Mouse (Mus musculus) natural killer cell, adult 2 months (primary cell): Measurements from ENCODE around the gene Pan3.

Experiments
- DNase-seq, 2 experiments: peaks; one replicate each; pipeline ENCODE4 v3.0.0; 2022; ENCODE audit warnings: low spot score in 2 of 2

Pan3 gene

DNA sequence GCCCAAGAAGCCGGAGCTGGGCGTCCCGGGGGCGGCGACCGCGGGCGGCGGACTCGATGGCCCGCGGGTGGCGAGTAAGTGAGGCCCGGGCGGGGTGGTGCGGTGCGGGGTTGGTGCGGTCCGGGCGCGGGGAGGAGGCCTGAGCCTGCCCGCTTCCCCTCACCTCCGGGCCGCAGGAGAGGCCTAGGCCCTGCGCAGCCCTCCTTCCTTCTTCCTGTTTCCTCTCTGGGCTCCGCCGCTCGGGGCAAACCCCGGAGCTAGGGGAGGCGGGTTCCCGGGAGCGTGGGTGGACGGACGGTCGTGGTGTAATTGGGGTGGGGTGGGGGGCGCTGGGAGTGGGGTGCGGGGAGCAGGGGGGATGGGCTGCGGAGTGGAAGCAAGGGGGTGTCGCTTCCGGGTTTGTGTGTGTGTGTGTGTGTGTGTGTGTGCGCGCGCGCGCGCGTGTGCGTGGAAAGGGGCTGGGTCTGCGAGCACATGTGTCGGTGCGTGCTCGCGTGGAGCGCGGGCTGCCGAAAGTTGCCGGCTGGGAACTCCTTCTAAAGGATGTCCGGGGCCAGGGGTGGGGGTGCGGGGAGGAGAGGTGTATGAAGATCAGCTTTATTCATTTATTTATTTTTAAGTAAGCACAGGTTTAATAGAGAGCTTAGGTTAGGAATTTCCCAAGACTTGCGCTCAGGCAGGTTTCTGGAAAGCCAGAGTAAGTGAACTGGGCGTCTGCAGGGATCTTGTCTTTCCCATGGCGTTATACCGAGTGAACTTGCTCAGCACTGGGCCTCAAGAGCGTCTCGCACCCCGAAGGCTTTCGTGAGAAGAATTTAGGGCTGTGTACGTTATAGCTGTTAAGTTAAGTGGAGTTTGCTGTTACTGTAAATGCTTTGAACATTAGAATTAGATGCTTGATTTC lies 1.2 kb downstream of the Pan3 start:
- peak; percentile 64 to 77 for DNase-seq

GRCm38 (mm10) chr5:147432927-147433326 lies 3.0 kb downstream of the Pan3 start:
- DNase-seq: no peak

DNA sequence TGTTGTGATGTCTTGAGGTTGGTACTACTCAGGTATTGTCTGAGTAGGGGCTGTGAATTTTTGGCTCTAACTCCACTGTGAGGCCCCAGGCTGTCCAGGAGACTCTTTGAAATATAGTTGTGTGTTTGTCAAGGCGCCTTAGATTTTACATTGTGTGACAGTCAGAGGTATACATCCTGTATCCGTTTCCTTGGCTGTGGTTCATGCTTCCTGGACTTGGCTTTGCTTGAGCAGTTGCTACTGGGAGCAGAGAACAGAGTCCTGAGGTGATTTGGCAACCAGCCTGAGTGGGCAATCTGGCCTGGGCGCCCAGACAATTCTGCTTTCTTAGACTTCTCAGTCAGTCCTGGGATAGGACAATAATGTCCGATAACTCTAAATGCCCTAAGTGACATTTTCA lies 5.3 kb downstream of the Pan3 start:
- DNase-seq: no peak

- no peak for DNase-seq
These were observed 5.8 kb downstream of the Pan3 start for GRCm38 (mm10) chr5:147435751-147436150.

GRCm38 (mm10) chr5:147436491-147436890 lies 6.5 kb downstream of the Pan3 start:
- DNase-seq: no peak

GRCm38 (mm10) chr5:147440996-147441507 lies 11.1 kb downstream of the Pan3 start:
- DNase-seq: no peak

- no peak for DNase-seq
These were observed 12.0 kb downstream of the Pan3 start for GRCm38 (mm10) chr5:147441979-147442378.

DNA sequence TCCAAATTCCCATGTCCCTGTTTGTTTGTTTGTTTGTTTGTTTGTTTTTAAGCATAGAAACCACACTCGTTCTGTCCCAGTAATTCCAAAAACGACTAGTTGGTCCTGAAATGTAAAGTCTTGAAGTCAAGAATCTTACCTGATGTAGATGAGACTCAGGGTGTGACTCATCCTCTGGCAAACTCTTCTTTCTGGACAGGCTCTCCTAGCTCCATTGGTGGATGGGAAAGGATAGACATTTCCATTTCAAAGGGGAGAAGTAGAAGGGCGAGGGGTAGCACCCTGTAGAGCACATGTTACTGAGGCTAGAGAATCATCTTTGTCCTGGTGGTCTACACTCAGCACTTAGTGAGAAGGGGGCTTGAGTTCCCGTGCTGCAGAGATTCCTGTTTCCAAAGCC lies 12.8 kb downstream of the Pan3 start:
- DNase-seq: no peak

DNA sequence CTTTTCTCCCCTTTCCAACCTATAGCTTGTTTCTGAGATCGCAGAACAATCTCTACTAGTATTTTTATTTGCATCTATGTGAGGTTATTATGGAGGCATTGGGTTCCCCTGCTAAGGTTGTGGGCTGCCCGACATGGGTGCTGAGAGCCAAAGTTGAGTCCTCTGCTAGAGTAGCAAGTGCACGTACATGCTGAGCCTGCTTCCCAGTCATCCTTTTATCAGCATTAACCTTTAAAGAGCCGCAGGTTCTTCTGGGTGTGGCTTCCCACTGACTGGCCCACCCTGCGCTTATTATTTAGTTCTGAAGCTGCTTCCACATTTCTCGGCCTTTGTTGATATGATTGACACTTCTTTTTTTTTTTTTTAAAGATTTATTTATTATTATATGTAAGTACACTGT lies 14.3 kb downstream of the Pan3 start:
- DNase-seq: no peak

DNA sequence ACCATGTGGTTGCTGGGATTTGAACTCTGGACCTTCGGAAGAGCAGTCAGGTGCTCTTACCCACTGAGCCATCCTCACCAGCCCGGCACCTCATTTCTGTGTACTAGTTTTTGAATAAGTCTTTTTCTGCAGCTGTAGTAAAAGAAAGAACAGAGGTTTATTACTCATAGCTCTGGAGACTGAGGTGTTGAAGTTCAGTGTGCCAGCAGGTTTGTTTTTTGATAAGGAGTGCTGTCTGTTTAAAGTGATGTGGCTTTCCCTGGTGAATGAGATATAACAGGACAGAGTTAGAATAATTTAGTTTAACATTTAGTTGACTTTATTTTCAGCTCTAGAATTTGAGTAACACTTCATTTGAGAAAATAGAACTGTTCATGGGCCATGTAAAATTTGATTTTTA lies 14.8 kb downstream of the Pan3 start:
- no peak for DNase-seq

DNA sequence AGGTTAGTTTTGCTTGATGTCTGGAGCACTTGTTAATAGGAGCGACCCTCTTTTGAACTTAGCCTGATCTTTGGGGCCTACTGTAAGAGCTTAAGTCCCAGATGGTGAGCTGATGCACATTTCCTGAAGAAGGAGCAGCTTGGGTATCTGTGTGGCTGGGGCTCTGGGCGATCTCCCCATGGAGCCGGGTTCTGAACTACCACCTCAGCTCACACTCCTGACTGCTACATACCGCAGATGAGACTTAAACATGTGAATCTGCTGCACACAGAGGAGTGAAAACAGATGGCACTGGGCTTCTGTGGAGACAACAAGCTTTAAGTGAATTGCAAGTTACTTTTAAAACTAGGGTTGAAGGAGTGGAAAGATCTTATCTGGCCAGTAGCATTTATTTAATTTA lies 15.3 kb downstream of the Pan3 start:
- DNase-seq: no peak

- peak; percentile 45 for DNase-seq
These were observed 18.6 kb downstream of the Pan3 start for GRCm38 (mm10) chr5:147448526-147448925.

GRCm38 (mm10) chr5:147448933-147449332 lies 19.0 kb downstream of the Pan3 start:
- DNase-seq: peak; percentile 33 to 48

- DNase-seq: no peak
These were observed 26.5 kb downstream of the Pan3 start for GRCm38 (mm10) chr5:147456491-147456890.

- DNase-seq: no peak
These were observed 30.0 kb downstream of the Pan3 start for GRCm38 (mm10) chr5:147459821-147460567.

DNA sequence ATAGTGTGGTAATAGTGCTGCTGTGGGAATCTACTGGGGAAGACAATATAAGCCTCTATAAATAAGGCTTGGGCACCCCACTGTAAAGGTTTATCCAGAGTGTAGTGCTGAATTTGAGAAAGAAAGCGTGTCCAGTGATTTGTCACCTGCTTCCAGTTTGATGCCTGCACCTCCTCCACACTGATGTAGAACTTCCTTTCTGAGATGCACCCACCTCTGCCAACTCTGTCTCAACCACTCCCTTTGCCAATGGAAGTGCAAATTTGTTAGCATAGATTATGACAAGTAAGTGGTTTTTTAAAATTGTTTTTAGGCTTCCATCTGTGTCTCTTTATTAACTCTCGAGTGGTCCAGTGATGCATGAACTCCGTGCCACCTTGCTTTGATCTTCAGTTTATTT lies 33.3 kb downstream of the Pan3 start:
- DNase-seq: no peak

- no peak for DNase-seq
These were observed 36.4 kb downstream of the Pan3 start for GRCm38 (mm10) chr5:147466361-147466760.

- DNase-seq: no peak
These were observed 41.2 kb downstream of the Pan3 start for GRCm38 (mm10) chr5:147471163-147471562.

DNA sequence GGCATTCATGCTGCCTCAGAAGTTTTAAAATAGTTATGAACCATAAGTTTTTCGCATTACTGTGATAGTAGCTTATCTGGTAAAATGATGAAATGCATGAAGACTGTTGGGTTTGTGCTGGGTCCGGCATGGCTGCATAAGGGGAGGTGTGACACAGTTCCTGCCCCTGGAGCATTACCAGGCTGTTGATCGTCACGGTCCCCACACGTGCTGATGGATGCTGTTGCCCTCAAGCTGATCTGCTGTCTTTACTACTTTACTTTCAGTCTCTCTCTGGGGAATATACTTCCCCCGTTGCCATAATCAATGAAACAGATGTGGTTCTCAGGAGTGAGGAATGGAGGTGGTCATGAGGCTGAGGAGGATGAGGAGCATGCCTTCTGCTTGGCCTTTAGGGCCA lies 43.1 kb downstream of the Pan3 start:
- DNase-seq: no peak

DNA sequence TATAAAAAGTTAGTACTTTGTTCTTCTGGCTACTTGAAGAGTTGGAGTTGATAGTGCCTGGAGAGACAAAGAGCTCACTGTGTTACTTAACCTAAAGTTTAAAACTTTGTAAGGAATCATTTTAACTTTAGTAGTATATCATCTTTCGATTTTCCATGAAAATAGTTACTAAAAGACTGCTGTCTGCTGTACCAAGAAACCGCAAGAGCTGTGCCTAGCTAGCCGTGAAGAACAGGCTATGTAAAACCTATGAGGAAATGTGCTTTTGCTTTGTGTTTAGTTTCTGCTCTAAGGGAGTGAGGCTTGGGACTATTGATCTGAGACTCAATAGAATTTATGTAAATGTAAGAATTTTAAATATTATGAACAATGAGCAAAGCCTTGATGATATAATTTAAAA lies 43.9 kb downstream of the Pan3 start:
- DNase-seq: no peak

DNA sequence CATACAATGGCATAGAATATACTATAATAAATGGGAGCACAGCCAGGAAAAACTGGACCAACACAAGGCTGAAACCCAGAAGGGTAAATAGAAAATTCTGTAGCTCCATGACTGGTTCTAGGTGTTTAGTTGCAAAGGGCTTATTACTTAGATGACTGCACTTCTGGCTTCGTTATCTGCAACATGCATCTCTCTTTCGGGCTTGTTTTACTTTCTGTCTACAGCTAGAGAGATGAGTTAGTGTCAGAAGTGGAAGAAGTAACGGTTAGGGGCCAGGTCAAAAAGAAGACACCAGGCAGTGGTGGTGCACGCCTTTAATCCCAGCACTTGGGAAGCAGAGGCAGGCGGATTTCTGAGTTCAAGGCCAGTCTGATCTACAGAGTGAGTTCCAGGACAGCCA lies 46.1 kb downstream of the Pan3 start:
- no peak for DNase-seq

DNA sequence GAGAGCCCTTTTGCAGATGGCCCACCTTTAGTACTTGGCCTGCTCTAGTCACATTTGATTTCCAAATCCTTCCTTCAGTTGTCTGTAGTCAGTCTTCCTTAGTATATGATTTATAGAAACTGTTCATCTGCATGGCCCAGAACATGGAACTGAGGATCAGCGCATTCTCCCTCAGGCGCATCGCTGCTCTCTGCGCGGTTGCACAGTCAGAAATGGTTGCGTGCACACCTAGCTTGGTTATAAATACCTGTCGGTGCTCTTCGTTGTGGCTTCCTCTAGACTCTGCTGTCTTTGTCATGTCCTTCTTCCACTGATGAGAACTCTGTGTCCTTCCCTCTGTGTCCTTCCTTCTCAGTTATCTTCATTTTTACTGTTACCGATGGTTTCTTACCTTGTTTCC lies 47.1 kb downstream of the Pan3 start:
- DNase-seq: no peak

- no peak for DNase-seq
These were observed 49.4 kb downstream of the Pan3 start for GRCm38 (mm10) chr5:147479341-147479740.
